Mouse (Mus musculus) spleen, adult 18-20 months (tissue): ENCODE results near the gene Gzf1.

Experiments
- DNase-seq, 2 experiments: peaks; one replicate each; pipeline ENCODE4 v3.0.0; 2022; ENCODE audit warnings: mixed read lengths in 2 of 2

Gene Gzf1

DNA sequence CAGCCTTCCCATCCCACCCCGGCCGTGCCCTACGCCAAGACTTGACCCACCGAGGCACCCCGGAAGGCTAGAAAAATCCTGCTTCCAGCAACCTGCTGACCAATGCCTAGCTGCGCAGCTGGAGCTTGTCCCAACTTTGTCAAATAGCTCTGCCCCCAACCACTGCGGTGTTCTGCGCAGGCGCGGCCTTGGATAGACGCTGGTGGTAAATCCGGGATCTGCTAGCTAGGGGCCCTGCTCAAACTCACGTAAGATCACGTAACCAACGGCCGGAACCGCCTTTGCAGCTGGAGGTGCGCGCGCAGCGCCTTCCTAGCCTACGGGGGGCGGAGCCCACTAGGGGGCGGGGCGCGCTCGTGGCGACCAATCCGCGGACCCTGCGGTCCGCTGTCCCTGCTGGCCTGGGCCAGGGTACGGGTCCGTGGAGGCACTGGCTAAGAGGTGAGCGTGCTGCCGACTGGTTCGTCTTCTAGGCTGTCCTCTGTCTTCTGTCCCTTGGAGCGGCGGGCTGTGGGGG lies at the start of gene Gzf1:
TSS of gene Gzf1 (plus strand) at position 249 of the 517 bp plus-strand sequence.
- DNase-seq, result peak; percentile 97 to 99

DNA sequence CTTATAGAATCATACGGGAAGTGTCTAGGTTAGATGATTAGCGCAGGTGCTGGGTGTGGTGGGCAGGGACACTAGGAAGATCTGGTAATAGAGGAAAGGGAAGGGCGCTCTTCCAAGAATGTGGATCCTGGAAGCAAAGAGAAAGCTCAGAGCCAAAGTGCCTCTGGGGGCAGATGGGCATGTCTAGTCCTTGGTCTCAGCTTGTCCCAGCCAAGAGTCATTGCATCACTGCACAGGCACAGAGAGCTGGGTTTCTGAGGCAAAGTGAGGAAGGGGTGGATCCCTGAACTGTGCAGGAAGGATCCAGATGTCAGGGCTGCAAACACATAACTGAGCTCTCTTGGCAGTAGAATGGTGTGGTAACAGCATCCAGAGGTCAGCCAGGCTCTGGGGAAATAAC lies 49.2 kb upstream of the Gzf1 start:
- DNase-seq, result no peak

DNA sequence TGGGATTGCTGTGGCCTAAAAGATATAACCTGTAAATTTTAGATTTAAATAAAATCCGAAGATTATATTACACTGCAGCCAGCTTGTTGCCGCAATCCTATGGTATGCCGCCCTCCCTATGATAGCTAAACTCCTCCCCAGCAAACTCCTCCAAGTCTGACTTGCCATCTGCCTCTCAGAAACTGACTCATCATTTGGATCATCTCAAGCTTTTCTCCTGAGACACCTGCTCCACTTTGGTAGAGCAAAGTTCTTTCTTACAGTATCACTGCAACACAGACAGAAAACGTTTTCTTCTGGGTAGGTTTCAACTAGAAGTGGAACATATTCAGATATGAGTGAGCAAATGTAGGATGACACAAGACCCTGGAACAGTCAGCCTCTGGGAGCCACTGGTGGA lies 46.4 kb upstream of the Gzf1 start:
- no peak for DNase-seq

GRCm38 (mm10) chr2:148642610-148643370 lies 38.0 kb upstream of the Gzf1 start:
- DNase-seq, result no peak

- DNase-seq, result no peak
Observed at GRCm38 (mm10) chr2:148644421-148645000, 36.3 kb upstream of the Gzf1 start.

DNA sequence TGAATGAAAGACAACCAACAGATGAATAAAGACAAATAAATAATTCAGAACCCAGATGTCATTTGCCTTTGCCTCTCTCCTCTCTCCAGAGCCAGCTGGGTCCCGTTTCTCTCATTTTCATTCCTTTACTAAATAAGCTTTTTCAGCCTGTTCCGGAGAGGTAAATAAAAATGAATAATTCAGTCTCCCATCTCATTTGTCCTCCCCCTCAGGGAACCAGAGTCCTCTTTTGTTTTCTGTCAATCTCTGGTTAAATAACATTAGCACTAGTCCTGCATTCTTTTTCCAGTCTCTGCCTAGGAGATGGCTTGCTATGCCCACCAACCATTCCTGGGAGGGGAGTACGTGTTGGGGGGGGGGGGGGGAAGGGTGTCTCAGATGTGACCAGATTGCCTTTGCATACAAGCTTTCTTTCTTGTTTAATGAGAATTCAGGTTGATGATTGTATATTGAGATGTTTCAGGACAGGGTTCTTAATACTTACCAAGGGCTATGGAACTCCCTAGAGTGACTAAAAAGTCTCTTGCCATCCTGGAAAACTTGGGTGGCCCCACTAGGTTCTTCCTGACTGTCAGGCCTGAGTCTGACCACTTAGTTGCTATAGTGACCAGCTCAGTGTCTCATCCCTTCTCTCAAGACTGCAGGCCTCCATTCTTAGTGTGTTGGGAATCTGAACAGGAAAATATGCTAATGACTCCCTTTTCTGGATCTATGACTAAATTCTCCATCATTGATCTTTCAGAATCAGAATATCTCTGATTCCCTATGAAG lies 30.1 kb upstream of the Gzf1 start:
- no peak for DNase-seq

GRCm38 (mm10) chr2:148654961-148655360 lies 25.9 kb upstream of the Gzf1 start:
- peak; percentile 18 to 60 for DNase-seq

GRCm38 (mm10) chr2:148663458-148663857 lies 17.4 kb upstream of the Gzf1 start:
- DNase-seq, result no peak

DNA sequence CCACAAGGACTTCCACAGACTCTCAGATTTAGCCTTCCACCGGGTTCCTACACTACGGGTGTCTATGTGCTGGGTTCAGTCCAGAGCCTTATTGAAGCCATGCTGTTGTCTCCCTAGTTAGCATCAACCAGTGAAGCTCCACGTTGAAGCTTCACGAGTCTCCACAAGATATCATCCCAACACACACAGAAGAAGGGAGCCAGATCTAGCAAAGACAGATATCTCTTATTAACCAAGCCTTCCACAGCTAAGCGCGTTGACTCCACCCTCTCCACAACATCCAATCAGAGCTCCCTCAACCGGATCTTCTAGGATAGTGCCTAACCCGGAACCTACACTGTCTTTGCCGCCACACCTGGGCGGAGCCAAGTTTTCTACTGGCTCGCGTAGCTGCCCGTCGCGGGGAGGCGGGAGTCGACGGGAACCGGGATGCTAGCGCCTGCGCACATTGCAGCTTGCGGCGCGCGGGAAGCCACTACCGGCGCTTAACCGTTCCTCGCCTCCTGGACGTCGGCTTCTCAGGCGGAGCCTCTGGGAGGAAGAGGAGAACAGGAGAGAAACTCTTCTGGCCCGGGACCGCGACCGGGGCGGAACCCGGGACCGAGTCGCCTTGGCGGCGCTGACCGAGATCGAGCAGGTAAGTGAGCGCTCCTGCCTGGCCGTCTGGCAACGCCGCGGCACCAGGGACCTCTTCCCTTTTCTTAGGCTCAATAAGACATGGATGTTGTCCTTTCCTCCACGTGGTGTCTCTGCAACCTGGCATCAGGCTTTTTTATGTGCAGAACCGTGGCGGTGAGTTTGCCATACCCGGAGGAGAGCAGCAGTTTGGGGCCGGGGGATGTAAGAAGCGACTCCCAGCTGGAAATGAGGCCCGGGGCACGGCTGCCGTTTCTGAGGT lies 8.4 kb upstream of the Gzf1 start, which contains the start of gene Nxt1:
TSS of gene Nxt1 (plus strand) at position 403 of the 898 bp plus-strand sequence.
- DNase-seq, result peak; percentile 98 to 99

DNA sequence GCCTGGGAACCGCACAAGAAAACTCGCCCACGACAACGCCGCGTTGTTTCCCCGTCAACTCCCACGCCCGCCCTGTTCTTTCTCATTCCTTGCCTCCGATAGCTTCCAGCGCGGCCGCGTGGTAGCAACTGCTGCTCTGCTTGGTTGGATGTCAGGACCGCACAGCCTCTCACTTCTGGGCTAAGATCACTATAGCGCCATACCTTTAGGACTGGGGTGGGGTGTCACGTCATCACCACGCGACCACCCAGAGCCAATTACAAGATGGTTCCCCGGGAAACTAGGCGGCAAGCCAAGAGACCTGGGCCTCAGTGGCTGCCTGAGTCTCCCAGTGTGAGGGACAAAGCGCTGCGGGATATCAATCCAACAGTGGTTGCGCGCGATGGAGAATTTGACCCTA lies 3.0 kb upstream of the Gzf1 start:
- DNase-seq, result no peak

GRCm38 (mm10) chr2:148679346-148679745 lies 1.5 kb upstream of the Gzf1 start:
- no peak for DNase-seq

DNA sequence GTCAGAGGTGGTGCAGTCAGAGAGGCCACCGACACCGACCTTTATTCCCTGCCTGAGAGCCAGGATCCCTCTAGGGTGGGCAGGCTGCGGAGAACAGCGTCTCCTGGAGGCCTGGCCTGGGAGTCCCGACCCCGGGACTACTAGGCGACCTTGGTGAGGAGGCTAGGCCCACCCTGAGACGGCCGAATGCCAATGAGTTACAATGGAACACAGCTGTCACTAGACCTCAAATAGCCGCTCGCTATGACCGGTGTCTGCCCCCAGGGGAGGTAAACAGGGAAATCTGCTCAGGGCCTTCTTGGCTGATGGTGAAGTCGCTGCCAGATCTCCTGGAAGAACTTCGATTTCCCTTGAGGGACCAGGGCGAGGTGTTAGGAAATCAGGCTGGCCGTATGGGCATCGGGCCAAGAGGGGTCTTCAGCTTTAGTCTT lies 653 bp downstream of the Gzf1 start:
- peak in 1 of 2 experiments; percentile 37 for DNase-seq

- no peak for DNase-seq
Observed at GRCm38 (mm10) chr2:148683031-148683430, 2.2 kb downstream of the Gzf1 start.

DNA sequence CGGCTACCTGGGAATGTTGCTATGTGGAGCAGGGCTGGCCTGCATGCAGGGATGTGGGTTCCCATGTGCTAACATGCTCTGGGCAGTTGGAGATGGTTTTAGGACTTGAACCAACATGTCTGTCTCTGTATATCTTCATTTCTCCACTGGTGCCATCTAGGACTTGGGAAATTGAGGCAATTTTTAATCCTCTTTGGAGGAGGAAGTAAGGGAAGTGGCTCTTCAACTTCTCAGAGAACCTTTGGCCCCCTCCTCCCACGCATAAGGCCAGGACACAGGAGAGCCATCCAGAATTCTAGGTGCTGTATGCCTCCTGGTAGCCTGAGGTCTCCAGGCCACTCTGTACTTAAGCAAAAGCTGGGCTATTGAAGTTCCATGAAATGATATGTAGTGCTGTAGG lies 4.1 kb downstream of the Gzf1 start:
- DNase-seq, result no peak

- no peak for DNase-seq
Observed at GRCm38 (mm10) chr2:148685709-148686108, 4.9 kb downstream of the Gzf1 start.

- DNase-seq, result no peak
Observed at GRCm38 (mm10) chr2:148686862-148687261, 6.0 kb downstream of the Gzf1 start.

DNA sequence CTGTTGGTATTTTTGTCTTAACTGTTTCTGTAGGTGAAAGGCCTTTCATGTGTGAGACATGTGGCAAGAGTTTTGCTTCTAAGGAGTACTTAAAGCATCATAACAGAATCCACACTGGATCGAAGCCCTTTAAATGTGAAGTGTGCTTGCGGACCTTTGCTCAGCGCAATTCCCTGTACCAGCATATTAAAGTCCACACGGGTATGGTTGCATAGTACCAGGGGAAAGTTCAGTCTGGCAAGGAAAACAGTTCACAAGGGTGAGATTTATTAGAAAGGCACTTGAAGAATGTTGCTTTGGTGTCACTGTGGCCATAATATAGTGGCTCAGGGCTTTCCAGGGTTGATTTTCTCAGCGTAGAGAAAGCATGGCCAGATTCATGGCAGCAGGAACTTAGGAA lies 7.1 kb downstream of the Gzf1 start:
- no peak for DNase-seq

DNA sequence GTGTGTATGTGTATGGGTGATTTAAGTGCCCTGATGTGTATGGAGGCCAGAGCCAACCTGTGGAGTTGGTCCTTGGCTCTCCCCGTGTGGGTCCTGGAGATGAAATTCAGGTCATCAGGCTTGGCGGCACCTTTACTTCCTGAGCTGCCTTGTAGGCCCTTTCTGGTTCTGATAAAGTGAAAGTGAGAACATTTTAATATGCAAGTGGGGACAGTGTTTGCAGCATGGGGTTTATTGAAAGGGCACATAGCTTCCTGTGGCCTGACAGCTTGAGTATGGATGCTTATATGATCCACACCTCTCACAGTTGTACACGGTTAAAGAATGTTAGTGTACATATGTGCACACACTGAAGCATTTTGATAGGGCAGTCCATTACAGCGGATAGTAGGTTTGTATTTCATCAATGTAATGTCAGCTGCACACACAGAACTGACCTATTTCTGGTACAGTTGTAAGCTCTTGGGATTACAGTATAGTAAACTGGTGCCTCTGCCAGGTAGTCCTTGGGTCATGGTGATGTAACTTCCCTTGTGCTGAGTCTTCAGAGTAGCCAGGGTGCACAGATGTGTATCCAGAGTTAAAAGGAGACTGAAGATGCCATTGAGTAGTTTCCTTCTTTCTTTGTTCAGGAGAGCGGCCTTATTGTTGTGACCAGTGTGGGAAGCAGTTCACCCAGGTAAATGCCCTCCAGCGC lies 8.8 kb downstream of the Gzf1 start:
- no peak for DNase-seq

DNA sequence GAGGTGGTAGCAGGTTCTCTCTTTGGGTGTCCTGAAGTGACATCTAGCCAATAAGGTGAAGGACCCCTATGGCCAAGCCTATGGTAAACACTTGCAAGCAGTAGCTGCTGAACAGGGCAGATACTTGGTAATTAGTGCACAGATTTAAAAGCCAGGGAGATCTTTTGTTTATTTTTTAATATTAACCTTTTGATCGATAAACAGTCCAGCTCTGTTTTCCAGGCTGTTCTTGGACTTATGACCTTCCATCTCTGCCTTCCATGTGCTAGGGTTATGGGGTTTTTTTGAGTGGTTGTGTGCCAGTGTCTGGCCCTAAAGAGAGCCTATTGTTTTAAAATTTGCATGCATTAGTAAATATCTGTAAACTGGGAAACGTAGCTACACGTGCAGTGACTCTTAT lies 9.5 kb downstream of the Gzf1 start:
- no peak for DNase-seq

GRCm38 (mm10) chr2:148690781-148691180 lies 10.0 kb downstream of the Gzf1 start:
- no peak for DNase-seq

DNA sequence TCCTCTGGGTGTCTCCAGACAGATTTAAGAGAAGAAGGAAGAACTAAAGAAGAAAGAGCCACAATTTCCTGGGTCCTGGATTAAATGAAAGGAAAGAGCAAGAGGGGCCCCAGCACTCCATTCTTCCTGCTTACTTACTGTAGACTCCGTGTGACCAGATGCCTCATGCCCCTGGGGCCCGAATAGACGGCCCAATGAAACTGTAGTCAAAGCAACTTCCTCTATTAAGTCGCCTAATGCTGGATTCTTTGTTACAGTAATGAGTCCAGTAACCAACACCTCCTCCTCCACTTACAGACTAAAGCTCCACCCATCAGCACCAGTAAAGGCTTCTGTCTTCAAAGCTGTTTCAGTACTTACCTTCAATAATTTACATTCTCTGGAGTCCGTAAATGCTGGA lies 17.7 kb downstream of the Gzf1 start:
- no peak for DNase-seq
